Mouse (Mus musculus) ES-Bruce4 (cell line): ENCODE measurements around the gene Pfkm.

Experiments
- CTCF ChIP-seq: IDR thresholded peaks from one replicate; pipeline ENCODE4 v1.8.1; 2011; ENCODE audit warnings: low read depth, low read length
- POLR2A ChIP-seq: IDR thresholded peaks from one replicate; pipeline ENCODE4 v1.8.1; 2011; ENCODE audit warnings: low read length; ENCODE audit not compliant: insufficient read depth

DNA sequence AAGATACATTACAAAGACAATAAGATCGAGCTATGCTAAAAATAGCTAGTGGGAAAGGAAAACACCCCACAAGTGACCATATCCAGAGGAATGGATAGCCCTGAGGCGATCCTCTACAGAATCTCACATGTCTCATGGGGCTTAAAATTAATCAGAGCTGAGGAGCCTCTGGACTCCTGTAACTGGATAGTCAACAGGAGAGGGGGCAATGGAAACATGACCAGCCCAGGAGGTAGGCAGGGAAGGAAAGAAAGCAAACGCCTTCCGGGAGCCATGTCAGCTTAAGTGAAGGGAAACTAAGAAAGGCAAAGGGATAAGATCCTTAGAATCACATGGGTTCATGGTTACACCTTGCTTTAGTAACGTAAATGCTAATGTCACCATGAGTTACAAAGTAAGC lies 48.4 kb downstream of the Pfkm start:
- TF ChIP-seq CTCF (no peak), POLR2A (no peak)
